Mouse (Mus musculus) hindbrain, embryonic 13.5 days (tissue): ENCODE results near the gene Rbm28. TPM values are rescaled to one million over a fixed set of nuclear protein-coding genes. Genes with fewer than 3 reads are reported as not detected.
"Not testable (repeated sequence)": the region's sequence is repeated elsewhere in the genome, so short reads cannot be mapped to it uniquely, and the experiment has no call there.

Experiments used
- ATAC-seq: fragments of 200-750 bp; cut with Nextera tagmentation; 2 replicates; pipeline ENCODE4 v1.8.0; 2017; ENCODE audit warnings: moderate TSS enrichment; ENCODE audit not compliant: low FRiP score
- H3K27ac ChIP-seq: fragments of 300-500 bp; sonication (generic); 2 replicates; pipeline ENCODE4 v1.5.1; 2015; ENCODE audit warnings: inconsistent platforms, mild to moderate bottlenecking, moderate library complexity
- H3K27me3 ChIP-seq: fragments of 300-500 bp; sonication (generic); 2 replicates; pipeline ENCODE4 v1.6.1; 2015; ENCODE audit warnings: mild to moderate bottlenecking, inconsistent platforms
- H3K36me3 ChIP-seq: fragments of 300-500 bp; sonication (generic); 2 replicates; pipeline ENCODE4 v1.6.1; 2015; ENCODE audit warnings: mild to moderate bottlenecking, inconsistent platforms
- H3K4me1 ChIP-seq: fragments of 300-500 bp; sonication (generic); replicated peaks from 2 replicates; pipeline ENCODE4 v1.6.1; 2015; ENCODE audit warnings: inconsistent platforms
- H3K4me2 ChIP-seq: fragments of 300-500 bp; sonication (generic); 2 replicates; pipeline ENCODE4 v1.6.1; 2015; ENCODE audit warnings: inconsistent platforms, mild to moderate bottlenecking, moderate library complexity
- H3K4me3 ChIP-seq: fragments of 300-500 bp; sonication (generic); 2 replicates; pipeline ENCODE4 v1.5.1; 2015; ENCODE audit warnings: mild to moderate bottlenecking, inconsistent platforms
- H3K9ac ChIP-seq: fragments of 300-500 bp; sonication (generic); 2 replicates; pipeline ENCODE4 v1.6.1; 2015; ENCODE audit warnings: mild to moderate bottlenecking, inconsistent platforms
- H3K9me3 ChIP-seq: fragments of 300-500 bp; sonication (generic); 2 replicates; pipeline ENCODE4 v1.6.1; 2016; ENCODE audit warnings: inconsistent platforms
- WGBS: fragments of 180-500 bp; shearing (Covaris S2); methylation state at CpG from one replicate; pipeline ENCODE4 v1.1.7; 2015; 5-methylcytosine and 5-hydroxymethylcytosine counted together
- polyA plus RNA-seq: library from polyadenylated mRNA; unstranded; fragments of >200 nt; fragmentation: Nextera tagmentation; extraction: Ambion mirVana; gene quantifications from 2 replicates; pipeline ENCODE4 v1.2.1, GENCODE M21; 2015

The Rbm28 gene
- polyA plus RNA-seq, 1 experiment from 2014 or later, result 41.5 TPM

- Histone ChIP-seq H3K4me2 (peak within 1 kb of the TSS; percentile 80), H3K27me3 (peaks cover 58% of the 10 kb centered on the region), H3K9ac (peak within 1 kb of the TSS; percentile 88), H3K4me3 (peak within 1 kb of the TSS; percentile 64), H3K9me3 (no peaks in the 10 kb centered on the region), H3K36me3 (no peaks in the 10 kb centered on the region), H3K4me1 (peaks cover 16% of the 10 kb centered on the region), H3K27ac (peak within 1 kb of the TSS; percentile 93)
- ATAC-seq, result peak; percentile 83
- under 1% methylated on average over 69 of the region's 79 CpGs for WGBS
Measured at GRCm38 (mm10) chr6:29178888-29179658, 14.3 kb upstream of the Rbm28 start, which contains the start of gene Prrt4. Gene Prrt4, minus strand, starts transcription at chr6:29179584.

GRCm38 (mm10) chr6:29177901-29178879 lies 13.4 kb upstream of the Rbm28 start:
- H3K4me2 ChIP-seq, result peak overlapping the region; percentile 80
- H3K4me1 ChIP-seq, result peaks cover 16% of the 10 kb centered on the region
- no peaks in the 10 kb centered on the region for H3K9me3 ChIP-seq
- peaks cover 67% of the 10 kb centered on the region for H3K27me3 ChIP-seq
- peak overlapping the region; percentile 64 for H3K4me3 ChIP-seq
- H3K36me3 ChIP-seq, result no peaks in the 10 kb centered on the region
- WGBS, result 13% methylated on average over 17 of the region's 17 CpGs
- peak overlapping the region; percentile 93 for H3K27ac ChIP-seq
- H3K9ac ChIP-seq, result peak overlapping the region; percentile 88
- peak; percentile 78 for ATAC-seq

- WGBS, result 73% methylated on average over 3 of the region's 3 CpGs
- H3K36me3 ChIP-seq, result no peaks in the 10 kb centered on the region
- ATAC-seq, result no peak
- H3K27me3 ChIP-seq, result peaks cover 74% of the 10 kb centered on the region
- H3K9ac ChIP-seq, result 0 out of 2 replicates have a peak overlapping the region, but pooled peaks have one; percentile 2
- no peak overlapping the region for H3K4me2 ChIP-seq
- no peaks in the 10 kb centered on the region for H3K9me3 ChIP-seq
- no peak overlapping the region for H3K4me3 ChIP-seq
- peaks cover 32% of the 10 kb centered on the region for H3K4me1 ChIP-seq
- H3K27ac ChIP-seq, result no peak overlapping the region
Measured at GRCm38 (mm10) chr6:29175113-29175512, 10.3 kb upstream of the Rbm28 start.

- Histone ChIP-seq H3K4me1 (peaks cover 36% of the 10 kb centered on the region), H3K9ac (no peak overlapping the region), H3K4me2 (no peak overlapping the region), H3K36me3 (no peaks in the 10 kb centered on the region), H3K4me3 (no peak overlapping the region), H3K27me3 (peaks cover 81% of the 10 kb centered on the region), H3K27ac (no peak overlapping the region), H3K9me3 (no peaks in the 10 kb centered on the region)
- ATAC-seq, result no peak
- WGBS, result 17% methylated on average over 7 of the region's 7 CpGs
Measured at GRCm38 (mm10) chr6:29174368-29174767, 9.6 kb upstream of the Rbm28 start.

GRCm38 (mm10) chr6:29170952-29171388 lies 6.2 kb upstream of the Rbm28 start:
- 0% methylated on average over 40 of the region's 40 CpGs for WGBS
- peaks cover 86% of the 10 kb centered on the region for H3K27me3 ChIP-seq
- peak overlapping the region; percentile 54 for H3K4me3 ChIP-seq
- H3K9ac ChIP-seq, result peak overlapping the region; percentile 78
- H3K27ac ChIP-seq, result no peak overlapping the region
- H3K36me3 ChIP-seq, result no peaks in the 10 kb centered on the region
- H3K4me2 ChIP-seq, result peak overlapping the region; percentile 98
- ATAC-seq, result peak; percentile 74
- no peaks in the 10 kb centered on the region for H3K9me3 ChIP-seq
- H3K4me1 ChIP-seq, result peaks cover 30% of the 10 kb centered on the region

GRCm38 (mm10) chr6:29170063-29170921 lies 5.5 kb upstream of the Rbm28 start:
- peak overlapping the region; percentile 98 for H3K4me2 ChIP-seq
- peak overlapping the region; percentile 78 for H3K9ac ChIP-seq
- H3K9me3 ChIP-seq, result no peaks in the 10 kb centered on the region
- no peak overlapping the region for H3K27ac ChIP-seq
- peak overlapping the region; percentile 54 for H3K4me3 ChIP-seq
- H3K4me1 ChIP-seq, result peaks cover 30% of the 10 kb centered on the region
- H3K36me3 ChIP-seq, result no peaks in the 10 kb centered on the region
- peak; percentile 49 for ATAC-seq
- under 1% methylated on average over 61 of the region's 63 CpGs for whole genome bisulfite sequencing
- H3K27me3 ChIP-seq, result peaks cover 81% of the 10 kb centered on the region

- Histone ChIP-seq H3K4me3 (peak overlapping the region; percentile 54), H3K27me3 (peaks cover 76% of the 10 kb centered on the region)
Measured at GRCm38 (mm10) chr6:29169675-29170062, 4.9 kb upstream of the Rbm28 start.

GRCm38 (mm10) chr6:29168871-29169270 lies 4.1 kb upstream of the Rbm28 start:
- H3K4me3 ChIP-seq, result no peak overlapping the region
- H3K9me3 ChIP-seq, result no peaks in the 10 kb centered on the region
- no peak for ATAC-seq
- H3K27me3 ChIP-seq, result peaks cover 68% of the 10 kb centered on the region
- no peak overlapping the region for H3K27ac ChIP-seq
- 54% methylated on average over 2 of the region's 2 CpGs for WGBS
- H3K36me3 ChIP-seq, result no peaks in the 10 kb centered on the region
- H3K4me2 ChIP-seq, result no peak overlapping the region
- no peak overlapping the region for H3K9ac ChIP-seq
- peaks cover 32% of the 10 kb centered on the region for H3K4me1 ChIP-seq

More at GRCm38 (mm10) chr6:29169675-29170062, 4.9 kb upstream of the Rbm28 start:
- 3% methylated on average over 12 of the region's 12 CpGs for whole genome bisulfite sequencing
- H3K4me1 ChIP-seq, result peaks cover 30% of the 10 kb centered on the region
- H3K36me3 ChIP-seq, result no peaks in the 10 kb centered on the region
- peak overlapping the region; percentile 98 for H3K4me2 ChIP-seq
- H3K9me3 ChIP-seq, result no peaks in the 10 kb centered on the region
- H3K9ac ChIP-seq, result peak overlapping the region; percentile 78
- peak; percentile 1; the same call in 1 of the 2 replicates for ATAC-seq
- H3K27ac ChIP-seq, result no peak overlapping the region

- Histone ChIP-seq H3K4me3 (no peak overlapping the region), H3K27me3 (peaks cover 41% of the 10 kb centered on the region), H3K4me2 (no peak overlapping the region), H3K27ac (peak overlapping the region; percentile 40; the same call in 1 of the 2 replicates), H3K9me3 (no peaks in the 10 kb centered on the region), H3K9ac (no peak overlapping the region), H3K4me1 (peaks cover 37% of the 10 kb centered on the region), H3K36me3 (no peaks in the 10 kb centered on the region)
- peak; percentile 49; the same call in 1 of the 2 replicates for ATAC-seq
- WGBS, result 17% methylated on average over 1 of the region's 1 CpGs
Measured at GRCm38 (mm10) chr6:29166196-29166595, 1.4 kb upstream of the Rbm28 start.

GRCm38 (mm10) chr6:29161291-29161690 lies 3.5 kb downstream of the Rbm28 start:
- not testable (repeated sequence) for H3K4me2 ChIP-seq, H3K9me3 ChIP-seq, H3K9ac ChIP-seq, ATAC-seq, H3K4me3 ChIP-seq, H3K27ac ChIP-seq, H3K27me3 ChIP-seq
- peaks cover 40% of the 10 kb centered on the region for H3K36me3 ChIP-seq
- peaks cover 13% of the 10 kb centered on the region for H3K4me1 ChIP-seq
- WGBS, result 99% methylated on average over 5 of the region's 5 CpGs

GRCm38 (mm10) chr6:29160786-29161185 lies 4.0 kb downstream of the Rbm28 start:
- Histone ChIP-seq H3K36me3 (peaks cover 45% of the 10 kb centered on the region), H3K27me3 (no peaks in the 10 kb centered on the region), H3K4me3 (no peak overlapping the region), H3K9me3 (no peaks in the 10 kb centered on the region), H3K4me1 (peaks cover 12% of the 10 kb centered on the region), H3K4me2 (no peak overlapping the region), H3K9ac (no peak overlapping the region), H3K27ac (no peak overlapping the region)
- no peak for ATAC-seq
- WGBS, result 91% methylated on average over 2 of the region's 2 CpGs
